Mouse (Mus musculus): ENCODE measurements at regions not wholly inside any gene's neighbourhood (a gene's known extent, or its start where the extent isn't known, plus 50 kb on each side); places are given as distances from the start of the nearest gene placed in this dataset.

GRCm38 (mm10) chr17:14503670-14504069 is 190.4 kb downstream of the Thbs2 start:
- DNase-seq (ENCODE audit: extremely low read depth, insufficient read length, low spot score) = no peak

GRCm38 (mm10) chr17:14501341-14501740 is 192.7 kb downstream of the Thbs2 start:
- no peak for DNase-seq (ENCODE audit: extremely low read depth, insufficient read length, low spot score)

- no peak for DNase-seq (ENCODE audit: extremely low read depth, insufficient read length, low spot score)
These were observed 196.9 kb downstream of the Thbs2 start for GRCm38 (mm10) chr17:14497086-14497485.

GRCm38 (mm10) chr17:14493751-14494320 is 200.2 kb downstream of the Thbs2 start:
- DNase-seq (ENCODE audit: extremely low read depth, insufficient read length, low spot score) = no peak

- DNase-seq (ENCODE audit: extremely low read depth, insufficient read length, low spot score) = no peak
These were observed 201.1 kb downstream of the Thbs2 start for GRCm38 (mm10) chr17:14492936-14493335.

DNA sequence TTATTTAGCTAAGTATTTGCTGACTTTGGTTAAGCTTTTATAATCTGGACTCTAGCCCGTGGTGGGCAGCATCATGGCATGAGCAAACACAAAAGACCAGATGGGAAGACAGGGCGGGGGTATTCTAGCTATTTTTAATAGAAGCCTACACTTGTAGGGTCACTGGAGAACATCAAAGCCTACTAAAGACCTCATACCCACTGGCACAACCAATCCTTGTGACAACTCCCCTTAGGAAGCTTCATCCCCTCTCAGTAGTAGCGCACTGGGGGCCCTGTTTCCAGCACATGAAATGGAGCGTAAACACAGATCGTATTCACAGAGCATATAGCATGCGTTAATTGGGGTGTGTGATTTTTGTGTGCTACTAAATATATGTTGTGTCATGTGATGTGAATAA is 202.4 kb downstream of the Smoc2 start:
- DNase-seq (ENCODE audit: extremely low read depth, insufficient read length, low spot score) = no peak

DNA sequence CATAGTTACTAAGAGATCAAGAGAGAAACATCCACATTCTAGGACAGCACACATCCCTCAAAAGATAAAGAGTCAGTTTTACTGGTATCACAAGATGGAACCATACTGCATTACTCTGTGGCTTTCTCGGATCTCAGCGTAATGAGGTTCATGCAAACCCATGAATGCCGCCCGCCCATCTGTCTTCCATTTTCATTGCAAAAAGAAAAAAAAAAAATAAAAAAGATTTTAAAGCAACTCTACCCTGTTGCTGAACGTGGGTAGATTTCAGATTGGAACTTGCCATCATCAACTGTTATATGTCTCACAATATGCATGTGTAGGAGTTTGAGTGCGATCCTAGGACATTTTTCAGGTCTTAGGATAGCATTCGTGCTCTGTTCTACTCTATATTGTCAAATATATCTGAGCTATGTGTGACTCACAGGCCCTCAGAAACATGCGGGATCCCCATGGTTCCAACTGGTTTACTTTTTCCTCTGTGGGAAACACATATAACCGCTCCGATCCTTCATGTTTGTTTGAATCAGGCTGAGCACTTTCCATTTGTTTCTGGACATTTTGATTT is 199.7 kb downstream of the Smoc2 start:
- no peak for DNase-seq (ENCODE audit: extremely low read depth, insufficient read length, low spot score)

DNA sequence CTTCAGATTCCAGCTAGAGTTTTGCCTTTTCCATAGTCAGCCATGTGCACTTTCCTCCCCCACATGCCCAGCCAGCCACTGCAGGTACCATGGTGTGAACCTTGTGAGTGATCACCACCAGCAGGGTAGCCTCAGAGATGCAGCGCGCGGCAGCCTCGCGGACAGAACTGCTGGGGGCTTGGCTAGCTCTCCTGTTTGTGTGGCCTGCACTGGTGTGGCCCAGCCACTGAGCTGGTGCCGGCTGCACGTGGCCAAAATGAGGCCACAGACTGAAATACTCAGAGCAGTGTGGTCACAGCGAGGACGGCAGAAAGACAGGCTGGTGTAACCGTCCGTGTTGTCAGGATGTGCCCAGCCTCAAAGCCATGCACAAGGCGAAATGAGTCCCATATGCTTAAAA is 197.4 kb downstream of the Smoc2 start:
- DNase-seq (ENCODE audit: extremely low read depth, insufficient read length, low spot score) = no peak

- no peak for DNase-seq (ENCODE audit: extremely low read depth, insufficient read length, low spot score)
These were observed 196.7 kb downstream of the Smoc2 start for GRCm38 (mm10) chr17:14475778-14476647.

DNA sequence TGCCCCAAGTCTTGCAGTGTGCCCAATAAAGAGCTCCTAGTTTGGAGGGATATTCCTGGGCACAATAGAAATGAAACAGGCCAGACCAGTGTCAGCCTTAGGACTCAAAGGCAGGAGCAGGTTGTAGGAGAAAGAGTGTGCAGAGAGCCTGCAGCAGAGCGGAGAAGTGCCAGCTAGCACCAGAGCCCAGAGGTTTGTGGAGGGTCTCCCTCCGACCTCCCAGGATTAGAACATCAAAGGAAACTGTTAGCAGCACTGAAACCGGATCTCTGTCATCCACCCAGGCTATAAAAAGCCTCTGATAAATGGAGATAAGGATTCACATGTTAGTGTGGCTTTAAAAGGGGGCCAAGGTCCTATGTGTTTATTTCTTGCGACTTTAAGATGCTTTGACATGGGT is 196.0 kb downstream of the Smoc2 start:
- no peak for DNase-seq (ENCODE audit: extremely low read depth, insufficient read length, low spot score)

DNA sequence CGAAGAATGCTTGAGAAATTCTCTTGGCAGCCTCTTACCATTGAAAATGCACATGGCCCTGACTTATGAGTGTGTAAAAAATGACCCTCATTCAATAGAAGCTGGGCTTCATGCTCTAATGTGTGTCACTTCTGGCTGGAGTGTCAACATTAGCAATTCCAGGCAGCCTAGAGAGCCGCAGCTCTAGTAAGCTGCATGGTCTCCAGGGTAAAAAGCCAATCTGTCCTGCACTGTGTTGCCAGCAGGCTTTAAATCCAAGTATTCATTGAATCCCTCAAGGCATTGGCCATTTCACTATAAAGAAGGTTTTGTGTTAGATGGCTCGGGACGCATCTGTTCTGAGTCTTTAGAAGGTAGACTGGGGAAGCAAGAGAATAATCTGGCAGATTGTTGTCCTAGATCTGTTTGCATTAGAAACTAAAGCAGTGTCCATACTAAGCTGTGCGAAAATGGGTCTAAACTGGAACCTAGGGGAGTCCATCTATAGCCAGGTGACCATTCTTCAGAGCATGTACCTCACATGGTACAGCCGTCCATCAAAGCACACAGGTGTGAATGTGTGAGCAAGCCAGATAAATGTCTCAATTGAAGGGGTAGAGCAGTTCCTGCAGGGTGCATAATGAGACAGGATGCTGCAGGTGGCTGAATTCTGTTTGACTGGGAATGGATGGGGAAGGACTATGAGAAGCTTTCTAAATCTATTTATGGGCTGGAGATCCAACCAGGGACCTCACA is 189.6 kb downstream of the Smoc2 start:
- no peak for DNase-seq (ENCODE audit: extremely low read depth, insufficient read length, low spot score)

- no peak for DNase-seq (ENCODE audit: extremely low read depth, insufficient read length, low spot score)
These were observed 176.0 kb downstream of the Smoc2 start for GRCm38 (mm10) chr17:14455251-14455743.
